Mouse (Mus musculus) retina, embryonic 14.5 days (tissue): Measurements from ENCODE around the gene Arhgap18.
A peak's percentile ranks its signal among the peaks of the same experiment; 100 is the strongest.
"Not testable (repeated sequence)": the region's sequence is repeated elsewhere in the genome, so short reads cannot be mapped to it uniquely, and the experiment has no call there.

Experiments used
- DNase-seq: peaks from one replicate; pipeline ENCODE4 v3.0.0-alpha.2; 2015; ENCODE audit warnings: low spot score

Gene Arhgap18

GRCm38 (mm10) chr10:26900426-26900825 lies 147.2 kb downstream of the Arhgap18 start:
- DNase-seq: no peak

- no peak for DNase-seq
Measured at GRCm38 (mm10) chr10:26903781-26904180, 150.6 kb downstream of the Arhgap18 start.

- no peak for DNase-seq
Measured at GRCm38 (mm10) chr10:26911176-26911575, 158.0 kb downstream of the Arhgap18 start.

GRCm38 (mm10) chr10:26912112-26912797 lies 159.0 kb downstream of the Arhgap18 start:
- DNase-seq: no peak

GRCm38 (mm10) chr10:26912807-26913206 lies 159.6 kb downstream of the Arhgap18 start:
- no peak for DNase-seq

- peak; percentile 70 for DNase-seq
Measured at GRCm38 (mm10) chr10:26919307-26919977, 166.2 kb downstream of the Arhgap18 start.

GRCm38 (mm10) chr10:26920383-26920979 lies 167.3 kb downstream of the Arhgap18 start:
- no peak for DNase-seq

GRCm38 (mm10) chr10:26936056-26936455 lies 182.8 kb downstream of the Arhgap18 start:
- DNase-seq: not testable (repeated sequence)

- DNase-seq: not testable (repeated sequence)
Measured at GRCm38 (mm10) chr10:26938464-26938863, 185.2 kb downstream of the Arhgap18 start.

GRCm38 (mm10) chr10:26939549-26939948 lies 186.3 kb downstream of the Arhgap18 start:
- DNase-seq: no peak

GRCm38 (mm10) chr10:26948331-26948730 lies 195.1 kb downstream of the Arhgap18 start:
- DNase-seq: no peak

GRCm38 (mm10) chr10:26949667-26950066 lies 196.4 kb downstream of the Arhgap18 start:
- DNase-seq: no peak

- DNase-seq: no peak
Measured at GRCm38 (mm10) chr10:26950448-26950847, 197.2 kb downstream of the Arhgap18 start.

GRCm38 (mm10) chr10:26958513-26958912 lies 205.3 kb downstream of the Arhgap18 start:
- no peak for DNase-seq
